Mouse (Mus musculus) G1E (cell line): ENCODE data around the gene Krt26. TPM values are rescaled to one million over a fixed set of nuclear protein-coding genes. Genes with fewer than 3 reads are reported as not detected.

Source experiments
- ATAC-seq: 2 replicates; pipeline ENCODE4 v1.8.0; 2016; ENCODE audit warnings: mild to moderate bottlenecking; ENCODE audit not compliant: insufficient number of reproducible peaks, poor library complexity, low FRiP score, severe bottlenecking; ENCODE audit errors: extremely low read depth
- DNase-seq: peaks from one replicate; pipeline ENCODE4 v3.0.0; 2012; ENCODE audit warnings: low spot score
- H3K27me3 ChIP-seq: 2 replicates; pipeline ENCODE4 v1.6.1; 2012; ENCODE audit warnings: mild to moderate bottlenecking, low read length, inconsistent platforms; ENCODE audit not compliant: insufficient read depth
- H3K36me3 ChIP-seq: replicated peaks from 2 replicates; pipeline ENCODE3; 2012; ENCODE audit warnings: mild to moderate bottlenecking, inconsistent platforms
- H3K4me1 ChIP-seq: 2 replicates; pipeline ENCODE4 v1.6.1; 2012; ENCODE audit warnings: low read depth, low read length, inconsistent platforms, mixed read lengths; ENCODE audit not compliant: insufficient read depth
- H3K4me3 ChIP-seq: 2 replicates; pipeline ENCODE4 v1.5.1; 2012; ENCODE audit warnings: low read depth, mild to moderate bottlenecking, inconsistent platforms, low read length, moderate library complexity, mixed read lengths
- H3K9me3 ChIP-seq: replicated peaks from 2 replicates; pipeline ENCODE4 v1.6.1; 2012; ENCODE audit warnings: inconsistent platforms
- CTCF ChIP-seq: IDR thresholded peaks from 2 replicates; pipeline ENCODE4 v1.5.1; 2012; ENCODE audit warnings: low read depth, low read length, inconsistent platforms, mixed read lengths
- GATA1 ChIP-seq: IDR thresholded peaks from 2 replicates; pipeline ENCODE4 v1.6.1; 2012; ENCODE audit warnings: borderline replicate concordance, low read length, inconsistent platforms, mixed read lengths
- GATA2 ChIP-seq: IDR thresholded peaks from 2 replicates; pipeline ENCODE4 v1.6.1; 2012; ENCODE audit warnings: low read depth, low read length, inconsistent platforms, borderline replicate concordance
- POLR2AphosphoS5 ChIP-seq: IDR thresholded peaks from 2 replicates; pipeline ENCODE4 v1.6.1; 2012; ENCODE audit warnings: low read depth, low read length, inconsistent platforms; ENCODE audit not compliant: insufficient replicate concordance
- TAL1 ChIP-seq: conservative IDR thresholded peaks from 2 replicates; pipeline ENCODE4 v1.6.1; 2012; ENCODE audit warnings: low read depth, low read length, inconsistent platforms, mixed read lengths
- polyA plus RNA-seq: library from polyadenylated mRNA; stranded (reverse); fragments of >175 nt; gene quantifications from 2 replicates; pipeline ENCODE4 v1.2.3, GENCODE M21; 2012
- total RNA-seq, 2 experiments: library from RNA; stranded (forward) in 1 of 2; stranded (reverse) in 1 of 2; fragments of 200-1000 nt in 1 of 2; fragments of >200 nt in 1 of 2; fragmentation: Nextera tagmentation in 1 of 2; gene quantifications; 2 replicates each; pipeline ENCODE4 v1.2.3; 2014 to 2017

Gene Krt26
- not detected in 2 replicates for total RNA-seq (2014; fragmentation: Nextera tagmentation)
- total RNA-seq (2017) = 0.06 and 0.11 TPM in 2 replicates
- polyA plus RNA-seq = not detected in 2 replicates

DNA sequence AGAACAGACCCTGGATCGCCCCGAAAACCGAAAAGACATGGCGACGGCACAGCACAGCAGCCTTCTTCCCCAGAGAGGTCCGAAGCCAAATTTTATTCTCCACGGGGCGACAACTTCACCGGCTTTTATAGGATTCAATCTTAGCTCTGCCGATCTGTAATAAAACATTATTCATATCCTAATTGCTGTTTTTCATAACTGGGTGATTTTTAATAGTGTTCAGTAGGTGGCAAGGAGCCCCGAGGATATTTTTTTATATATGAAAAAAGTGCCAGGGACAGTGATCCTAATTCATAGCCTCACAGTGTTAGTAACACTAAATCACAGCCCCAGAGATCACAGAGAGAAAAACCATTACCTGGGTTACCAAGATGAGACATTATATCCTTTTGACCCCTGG is at the start of gene Krt26:
Krt26 (minus strand) TSS at position 101 of the 400 bp plus-strand sequence.
- TF ChIP-seq TAL1 = no peak
- TF ChIP-seq CTCF = no peak
- TF ChIP-seq POLR2AphosphoS5 = no peak
- DNase-seq (no peak), ATAC-seq (no peak)
- H3K4me1 ChIP-seq = no peaks in the 10 kb centered on the region
- no peak within 1 kb of the TSS for H3K4me3 ChIP-seq
- no peaks in the 10 kb centered on the region for H3K36me3 ChIP-seq
- no peaks in the 10 kb centered on the region for H3K27me3 ChIP-seq
- H3K9me3 ChIP-seq = no peaks in the 10 kb centered on the region

DNA sequence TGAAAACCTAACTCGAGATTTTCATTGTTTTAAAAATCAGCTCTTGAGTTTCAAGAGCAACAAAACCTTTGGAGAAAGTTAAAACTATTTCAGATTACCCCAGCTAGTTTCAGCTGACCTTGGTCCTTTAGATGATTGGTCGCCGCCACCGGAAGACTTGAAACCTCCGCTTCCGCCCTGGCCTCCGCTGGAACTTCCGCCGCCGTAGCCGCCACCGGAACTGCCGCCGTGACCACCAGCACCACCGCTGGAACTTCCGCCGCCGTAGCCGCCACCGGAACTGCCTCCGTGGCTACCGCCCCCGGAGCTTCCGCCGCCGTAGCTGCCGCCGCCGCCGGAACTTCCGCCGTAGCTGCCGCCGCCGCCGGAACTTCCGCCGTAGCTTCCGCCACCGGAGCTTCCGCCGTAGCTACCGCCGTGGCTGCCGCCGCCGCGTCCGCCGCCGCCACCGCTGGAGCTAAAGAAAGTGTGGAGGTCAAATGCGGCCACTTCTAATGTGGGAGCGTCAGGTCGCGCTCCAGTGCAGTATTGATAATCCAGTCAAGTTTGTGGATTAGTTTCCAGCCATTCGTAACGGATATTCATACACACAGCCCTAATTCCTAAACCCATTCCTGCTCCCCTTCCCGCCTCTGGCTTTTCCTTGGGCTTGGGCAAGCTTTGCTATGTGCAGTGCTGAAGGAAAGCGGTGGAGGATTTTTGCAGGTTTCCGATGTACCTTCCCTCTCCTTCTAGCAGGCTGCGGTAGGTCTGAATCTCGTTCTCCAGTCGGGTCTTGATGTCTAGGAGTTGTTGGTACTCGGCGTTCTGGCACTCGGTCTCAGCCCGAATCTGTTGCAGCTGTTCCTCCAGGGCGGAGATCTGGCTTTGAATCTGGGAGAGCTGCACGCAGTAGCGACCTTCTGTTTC is 48.3 kb upstream of the Krt26 start:
- DNase-seq = peak; percentile 72
- ATAC-seq = peak; percentile 80
- TF ChIP-seq POLR2AphosphoS5 (no peak), GATA2 (no peak), CTCF (no peak), GATA1 (no peak), TAL1 (no peak)
- Histone ChIP-seq H3K9me3 (no peaks in the 10 kb centered on the region), H3K27me3 (no peaks in the 10 kb centered on the region), H3K4me3 (peak overlapping the region; percentile 74), H3K4me1 (peaks cover 24% of the 10 kb centered on the region), H3K36me3 (peaks cover 19% of the 10 kb centered on the region)

- Histone ChIP-seq H3K27me3 (peaks cover 1% of the 10 kb centered on the region; the same call in 1 of the 2 replicates), H3K9me3 (no peaks in the 10 kb centered on the region), H3K4me1 (peaks cover 5% of the 10 kb centered on the region), H3K4me3 (no peak overlapping the region), H3K36me3 (no peaks in the 10 kb centered on the region)
- peak; percentile 68 for ATAC-seq
- TF ChIP-seq CTCF (peak; percentile 84), GATA2 (no peak)
- peak; percentile 34 for DNase-seq
Observed at GRCm38 (mm10) chr11:99379568-99379967, 41.8 kb upstream of the Krt26 start.

GRCm38 (mm10) chr11:99374803-99375202 is 37.0 kb upstream of the Krt26 start, which contains the start of gene Krt28:
Gene Krt28, minus strand, starts transcription at chr11:99374903.
- no peaks in the 10 kb centered on the region for H3K9me3 ChIP-seq
- no peaks in the 10 kb centered on the region for H3K36me3 ChIP-seq
- H3K4me3 ChIP-seq = no peak within 1 kb of the TSS
- H3K27me3 ChIP-seq = peaks cover 10% of the 10 kb centered on the region; the same call in 1 of the 2 replicates
- TF ChIP-seq GATA1 = no peak
- no peak for TF ChIP-seq CTCF
- H3K4me1 ChIP-seq = no peaks in the 10 kb centered on the region
- ATAC-seq = no peak
- no peak for DNase-seq

- H3K9me3 ChIP-seq = no peaks in the 10 kb centered on the region
- peaks cover 10% of the 10 kb centered on the region; the same call in 1 of the 2 replicates for H3K27me3 ChIP-seq
- no peaks in the 10 kb centered on the region for H3K36me3 ChIP-seq
- ATAC-seq (no peak), DNase-seq (no peak)
- no peaks in the 10 kb centered on the region for H3K4me1 ChIP-seq
- no peak overlapping the region for H3K4me3 ChIP-seq
- TF ChIP-seq TAL1 (no peak), CTCF (no peak), GATA2 (no peak), POLR2AphosphoS5 (no peak), GATA1 (no peak)
Observed at GRCm38 (mm10) chr11:99369853-99370451, 32.2 kb upstream of the Krt26 start.

DNA sequence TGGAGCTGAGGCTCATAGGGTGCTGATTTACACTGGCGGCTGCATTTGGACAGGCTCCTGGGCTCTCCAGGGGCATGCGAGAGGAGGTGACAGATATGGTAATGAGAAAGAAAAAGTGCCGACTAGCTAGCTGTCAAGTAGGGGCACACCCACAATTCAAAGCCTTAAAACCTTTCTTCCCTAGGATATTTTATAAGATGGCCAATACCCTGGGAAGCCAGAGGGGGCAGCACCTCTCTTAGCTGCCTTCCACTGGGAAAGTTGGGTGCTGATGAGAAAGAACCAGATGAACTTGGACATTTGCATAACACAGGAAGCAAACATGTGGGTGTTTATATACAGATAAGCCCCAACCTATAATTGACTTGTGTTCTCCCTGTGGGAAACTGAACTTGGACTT is 31.5 kb upstream of the Krt26 start:
- ATAC-seq = no peak; the same call in 1 of the 2 replicates
- H3K4me3 ChIP-seq = no peak overlapping the region
- TF ChIP-seq CTCF (no peak), GATA2 (no peak), TAL1 (no peak), GATA1 (no peak), POLR2AphosphoS5 (no peak)
- H3K36me3 ChIP-seq = no peaks in the 10 kb centered on the region
- no peaks in the 10 kb centered on the region for H3K9me3 ChIP-seq
- no peaks in the 10 kb centered on the region for H3K4me1 ChIP-seq
- DNase-seq = no peak
- peaks cover 8% of the 10 kb centered on the region; the same call in 1 of the 2 replicates for H3K27me3 ChIP-seq
